Mouse (Mus musculus) embryonic facial prominence, embryonic 11.5 days (tissue): Measurements from ENCODE around the gene Fam13c. TPM values are rescaled to one million over a fixed set of nuclear protein-coding genes. Genes with fewer than 3 reads are reported as not detected.
"Not testable (repeated sequence)": the region's sequence is repeated elsewhere in the genome, so short reads cannot be mapped to it uniquely, and the experiment has no call there.

Experiments
- ATAC-seq: fragments of 200-750 bp; cut with Nextera tagmentation; replicated peaks from 2 replicates; pipeline ENCODE4 v1.8.0; 2017; ENCODE audit warnings: low read depth; ENCODE audit not compliant: insufficient number of reproducible peaks, low FRiP score, low TSS enrichment
- DNase-seq: peaks from one replicate; pipeline ENCODE4 v3.0.0-alpha.2; 2015; ENCODE audit warnings: low spot score
- H3K27ac ChIP-seq: fragments of 300-500 bp; sonication (generic); replicated peaks from 2 replicates; pipeline ENCODE4 v1.5.1; 2014; ENCODE audit warnings: mild to moderate bottlenecking, low read depth, low read length, control low read depth
- H3K27me3 ChIP-seq: fragments of 300-500 bp; sonication (generic); 2 replicates; pipeline ENCODE4 v1.6.1; 2014; ENCODE audit warnings: mild to moderate bottlenecking, low read length, moderate library complexity, mixed read lengths; ENCODE audit not compliant: control insufficient read depth, insufficient read depth
- H3K36me3 ChIP-seq: fragments of 300-500 bp; sonication (generic); replicated peaks from 2 replicates; pipeline ENCODE4 v1.6.1; 2014; ENCODE audit warnings: low read depth, mild to moderate bottlenecking, low read length, moderate library complexity, mixed read lengths; ENCODE audit not compliant: control insufficient read depth, insufficient read depth
- H3K4me1 ChIP-seq: fragments of 300-500 bp; sonication (generic); 2 replicates; pipeline ENCODE4 v1.6.1; 2014; ENCODE audit warnings: low read length, mixed read lengths; ENCODE audit not compliant: control insufficient read depth, insufficient read depth
- H3K4me2 ChIP-seq: fragments of 300-500 bp; sonication (generic); 2 replicates; pipeline ENCODE4 v1.6.1; 2014; ENCODE audit warnings: low read depth, mild to moderate bottlenecking, control low read depth, low read length, moderate library complexity
- H3K4me3 ChIP-seq: fragments of 300-500 bp; sonication (generic); 2 replicates; pipeline ENCODE4 v1.5.1; 2014; ENCODE audit warnings: low read depth, low read length, control low read depth
- H3K9ac ChIP-seq: fragments of 300-500 bp; sonication (generic); replicated peaks from 2 replicates; pipeline ENCODE4 v1.6.1; 2014; ENCODE audit warnings: mild to moderate bottlenecking, control low read depth, low read length
- H3K9me3 ChIP-seq: fragments of 300-500 bp; sonication (generic); replicated peaks from 2 replicates; pipeline ENCODE4 v1.6.1; 2016; ENCODE audit warnings: mild to moderate bottlenecking, low read length, inconsistent platforms, mixed read lengths; ENCODE audit not compliant: control insufficient read depth
- WGBS: fragments of 180-500 bp; shearing (Covaris S2); extraction: QIAGEN DNeasy Blood & Tissue Kit; methylation state at CpG from one replicate; pipeline ENCODE4 v1.1.7; 2014; 5-methylcytosine and 5-hydroxymethylcytosine counted together
- polyA plus RNA-seq: library from polyadenylated mRNA; unstranded; fragments of >200 nt; fragmentation: Nextera tagmentation; extraction: Ambion mirVana; gene quantifications from 2 replicates; pipeline ENCODE4 v1.2.1, GENCODE M21; 2014

The Fam13c gene
- polyA plus RNA-seq, 1 experiment from 2014 or later = 11.4 TPM

DNA sequence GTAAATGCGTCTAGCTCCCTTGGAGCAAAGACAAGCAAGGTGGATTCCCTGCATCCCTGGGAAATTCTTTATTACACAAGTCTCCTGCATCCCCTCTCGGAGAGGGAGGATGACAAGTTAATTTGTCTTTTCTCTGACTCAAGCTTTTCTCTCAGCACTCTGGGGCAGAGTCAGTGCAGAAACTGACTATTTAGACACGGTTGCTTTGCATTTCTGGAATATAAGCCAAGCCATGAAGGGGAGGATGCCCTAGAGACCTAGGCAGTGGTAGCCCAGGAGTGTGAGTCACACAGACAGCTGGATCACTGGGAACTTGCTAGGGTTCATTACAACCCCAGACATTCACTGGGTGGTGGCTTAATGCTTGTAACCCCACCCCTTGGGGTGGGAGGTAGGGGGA lies 13.9 kb upstream of the Fam13c start:
- Histone ChIP-seq H3K4me3 (no peak overlapping the region), H3K27ac (no peak overlapping the region)
- no peak for ATAC-seq

DNA sequence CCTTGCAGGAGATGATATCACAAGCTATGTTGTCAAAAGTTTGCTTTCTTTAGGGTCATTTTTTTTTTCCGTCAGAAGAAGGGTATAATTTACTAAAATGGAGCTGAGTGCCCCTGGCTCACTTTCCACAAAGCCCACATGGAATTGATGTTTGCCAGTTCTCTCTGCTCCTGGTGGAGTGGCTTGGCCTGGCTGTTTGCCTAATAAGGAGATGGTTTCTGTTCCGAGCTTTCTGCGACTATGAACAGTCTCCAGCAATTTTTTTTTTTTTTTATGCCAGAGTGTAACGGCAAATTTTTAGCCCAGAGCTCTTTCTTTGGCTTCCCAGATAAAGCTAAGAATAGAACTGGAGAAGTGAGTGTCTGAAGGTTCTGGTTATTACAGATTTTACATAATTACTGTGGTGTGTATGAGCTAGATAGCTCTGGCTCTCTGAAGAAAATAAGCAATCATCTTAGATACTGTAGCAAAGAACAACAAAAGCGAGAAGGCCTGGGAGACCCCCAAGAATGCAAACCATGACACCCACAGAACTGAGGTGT lies 12.1 kb upstream of the Fam13c start:
- Histone ChIP-seq H3K9ac (no peak overlapping the region), H3K27ac (no peak overlapping the region), H3K4me2 (no peak overlapping the region), H3K36me3 (no peaks in the 10 kb centered on the region), H3K27me3 (no peaks in the 10 kb centered on the region), H3K4me3 (no peak overlapping the region), H3K4me1 (no peaks in the 10 kb centered on the region), H3K9me3 (no peaks in the 10 kb centered on the region)
- 64% methylated on average over 5 of the region's 5 CpGs for WGBS
- ATAC-seq (no peak), DNase-seq (peak; percentile 17)

More for the DNA sequence above, 13.9 kb upstream of the Fam13c start:
- Histone ChIP-seq H3K36me3 (no peaks in the 10 kb centered on the region), H3K9me3 (no peaks in the 10 kb centered on the region), H3K4me2 (no peak overlapping the region), H3K4me1 (no peaks in the 10 kb centered on the region), H3K9ac (no peak overlapping the region), H3K27me3 (no peaks in the 10 kb centered on the region)
- WGBS = 65% methylated on average over 3 of the region's 3 CpGs
- no peak for DNase-seq

GRCm38 (mm10) chr10:70429341-70429740 lies 10.9 kb upstream of the Fam13c start:
- Histone ChIP-seq H3K4me3 (no peak overlapping the region), H3K36me3 (no peaks in the 10 kb centered on the region), H3K9ac (no peak overlapping the region), H3K9me3 (no peaks in the 10 kb centered on the region), H3K4me2 (no peak overlapping the region), H3K27me3 (no peaks in the 10 kb centered on the region), H3K4me1 (no peaks in the 10 kb centered on the region), H3K27ac (no peak overlapping the region)
- WGBS = 94% methylated on average over 9 of the region's 9 CpGs
- no peak for ATAC-seq
- DNase-seq = no peak

DNA sequence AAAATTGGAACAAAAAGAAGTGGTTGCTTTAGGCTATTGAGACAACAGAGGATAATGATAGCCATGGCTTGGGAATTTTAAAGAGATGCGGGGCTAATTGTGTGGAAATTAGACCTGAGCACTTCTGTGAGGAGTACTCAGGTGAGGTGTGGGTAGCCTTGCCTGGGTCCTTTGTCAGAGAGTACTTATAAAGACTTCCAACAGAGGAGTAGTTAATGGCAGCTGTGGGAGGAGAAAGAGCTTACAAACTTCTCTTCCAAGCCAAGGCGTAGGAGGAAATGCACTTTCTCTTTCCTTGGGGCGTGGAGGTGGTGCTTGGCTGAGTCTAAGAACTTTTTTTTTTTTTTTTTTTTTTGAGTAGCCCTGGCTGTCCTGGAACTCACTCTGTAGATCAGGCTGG lies 6.9 kb upstream of the Fam13c start:
- H3K27me3 ChIP-seq = no peaks in the 10 kb centered on the region
- no peaks in the 10 kb centered on the region for H3K9me3 ChIP-seq
- H3K27ac ChIP-seq = no peak overlapping the region
- ATAC-seq (no peak), DNase-seq (no peak)
- no peaks in the 10 kb centered on the region for H3K4me1 ChIP-seq
- H3K36me3 ChIP-seq = no peaks in the 10 kb centered on the region
- H3K4me2 ChIP-seq = no peak overlapping the region
- 84% methylated on average over 2 of the region's 3 CpGs for WGBS
- H3K4me3 ChIP-seq = no peak overlapping the region
- no peak overlapping the region for H3K9ac ChIP-seq

DNA sequence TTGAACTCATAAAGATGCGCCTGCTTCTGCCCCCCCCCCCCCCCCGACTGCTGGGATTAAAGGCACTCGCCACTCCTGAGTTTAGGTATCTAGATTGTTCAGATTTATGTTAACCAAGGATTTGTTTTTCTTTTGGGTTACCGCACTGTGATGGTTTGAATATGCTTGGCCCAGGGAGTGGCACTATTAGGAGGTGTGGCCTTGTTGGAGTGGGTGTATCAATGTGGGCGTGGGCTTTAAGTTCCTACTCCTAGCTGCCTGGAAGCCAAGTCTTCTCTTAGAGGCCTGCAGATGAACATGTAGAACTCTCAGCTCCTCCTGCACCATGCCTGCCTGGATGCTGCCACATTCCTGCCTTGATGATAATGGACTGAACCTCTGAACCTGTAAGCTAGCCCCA lies 6.5 kb upstream of the Fam13c start:
- H3K4me3 ChIP-seq, H3K27ac ChIP-seq, ATAC-seq, H3K27me3 ChIP-seq, H3K4me2 ChIP-seq, H3K9me3 ChIP-seq, H3K4me1 ChIP-seq, H3K9ac ChIP-seq, H3K36me3 ChIP-seq, DNase-seq: not testable (repeated sequence)
- WGBS = 86% methylated on average over 5 of the region's 5 CpGs

DNA sequence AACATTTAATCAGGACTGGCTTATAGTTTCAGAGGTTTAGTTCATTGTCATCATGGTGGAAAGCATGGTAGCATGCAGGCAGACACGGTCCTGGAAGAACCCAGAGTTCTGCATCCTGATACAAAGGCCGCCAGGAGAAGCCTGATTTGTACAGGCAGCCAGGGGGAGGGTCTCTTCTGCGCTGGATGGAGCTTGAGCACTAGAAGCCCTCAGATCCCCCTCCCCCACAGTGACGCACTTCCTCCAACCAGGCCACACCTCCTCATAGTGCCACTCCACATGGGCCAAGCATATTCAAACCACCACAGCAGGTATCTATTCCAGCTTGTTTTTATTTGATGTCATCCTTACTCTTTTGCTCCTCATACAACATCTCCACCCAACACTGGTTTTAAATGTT lies 3.6 kb upstream of the Fam13c start:
- no peak for DNase-seq
- Histone ChIP-seq H3K27me3 (no peaks in the 10 kb centered on the region), H3K4me3 (no peak overlapping the region), H3K36me3 (no peaks in the 10 kb centered on the region), H3K9me3 (no peaks in the 10 kb centered on the region), H3K27ac (no peak overlapping the region), H3K4me2 (no peak overlapping the region), H3K9ac (no peak overlapping the region), H3K4me1 (no peaks in the 10 kb centered on the region)
- ATAC-seq = no peak
- 94% methylated on average over 4 of the region's 4 CpGs for WGBS

- Histone ChIP-seq H3K9ac (no peak overlapping the region), H3K9me3 (no peaks in the 10 kb centered on the region), H3K4me1 (no peaks in the 10 kb centered on the region), H3K4me2 (no peak overlapping the region), H3K4me3 (no peak overlapping the region), H3K27me3 (no peaks in the 10 kb centered on the region), H3K36me3 (no peaks in the 10 kb centered on the region), H3K27ac (no peak overlapping the region)
- no peak for ATAC-seq
- 80% methylated on average over 5 of the region's 5 CpGs for WGBS
- DNase-seq = no peak
Measured at GRCm38 (mm10) chr10:70437289-70437688, 3.0 kb upstream of the Fam13c start.

- no peaks in the 10 kb centered on the region for H3K4me1 ChIP-seq
- no peaks in the 10 kb centered on the region for H3K9me3 ChIP-seq
- DNase-seq (peak; percentile 74), ATAC-seq (peak; percentile 80)
- no peaks in the 10 kb centered on the region for H3K27me3 ChIP-seq
- H3K4me3 ChIP-seq = peak overlapping the region; percentile 66
- peak overlapping the region; percentile 86 for H3K4me2 ChIP-seq
- WGBS = under 1% methylated on average over 44 of the region's 44 CpGs
- H3K36me3 ChIP-seq = no peaks in the 10 kb centered on the region
- H3K27ac ChIP-seq = peak overlapping the region; percentile 59
- peak overlapping the region; percentile 83 for H3K9ac ChIP-seq
Measured at GRCm38 (mm10) chr10:70440639-70441461, 569 bp downstream of the Fam13c start.
